Mouse (Mus musculus): Measurements from ENCODE around the gene Eif1ad. TPM values are rescaled to one million over a fixed set of nuclear protein-coding genes. Genes with fewer than 3 reads are reported as not detected.
"Not testable (repeated sequence)": the region's sequence is repeated elsewhere in the genome, so short reads cannot be mapped to it uniquely, and the experiment has no call there.

Gene Eif1ad
- polyA plus RNA-seq, 2 experiments, result 22.0 to 22.9 TPM

GRCm38 (mm10) chr19:5392892-5393291 is 26.4 kb downstream of the Eif1ad start:
- Histone ChIP-seq H3K4me3 (ENCODE audit: insufficient read depth in 1 of 2, low read depth in 2 of 2, low read length in 2 of 2) (no peak overlapping the region), H3K4me1 (replicated peaks; ENCODE audit: control insufficient read depth in 2 of 2, insufficient read depth in 2 of 2, low read length in 1 of 2) (peaks cover 12 to 14% of the 10 kb centered on the region in 2 experiments), H3K36me3 (replicated peaks; ENCODE audit: control insufficient read depth, insufficient read depth, low read depth) (no peaks in the 10 kb centered on the region), H3K4me2 (ENCODE audit: low read depth) (no peak overlapping the region), H3K9ac (replicated peaks) (no peak overlapping the region), H3K27me3 (ENCODE audit: control insufficient read depth, insufficient read depth, low read length) (no peaks in the 10 kb centered on the region), H3K9me3 (ENCODE audit: control insufficient read depth, low read length) (no peaks in the 10 kb centered on the region), H3K27ac (no peak overlapping the region)
- no peak for TF ChIP-seq CTCF (IDR thresholded peaks at IDR 0.05; ENCODE audit: low read depth)
- TF ChIP-seq EP300 (IDR thresholded peaks at IDR 0.05; ENCODE audit: low read depth), result no peak
- DNase-seq (ENCODE audit: low read depth in 3 of 3, low spot score in 3 of 3) (no peak), ATAC-seq (ENCODE audit: insufficient read depth) (no peak)
- WGBS (ENCODE audit: insufficient replicate concordance), result 58% methylated on average over 4 of the region's 4 CpGs

DNA sequence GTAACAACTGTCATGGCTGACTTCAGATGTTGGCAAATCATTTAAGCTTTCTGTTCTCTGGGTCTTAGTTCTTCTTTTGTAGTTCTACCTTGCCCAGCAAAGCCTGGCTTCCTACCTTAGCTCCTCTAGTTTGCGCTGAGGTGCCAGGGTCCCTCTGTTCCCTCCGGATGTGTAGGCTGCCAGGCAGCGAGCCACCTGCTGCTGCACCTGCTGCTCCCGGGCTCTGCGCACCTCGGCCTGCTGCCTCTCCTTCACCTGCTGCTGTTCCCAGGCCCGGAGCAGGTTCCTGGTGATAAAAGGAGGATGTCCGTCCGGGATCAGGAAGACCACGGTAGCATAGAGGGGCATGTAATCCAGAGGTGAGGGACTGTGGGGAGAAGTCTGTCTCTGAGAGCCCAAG is 27.6 kb downstream of the Eif1ad start:
- 64% methylated on average over 10 of the region's 10 CpGs for WGBS (ENCODE audit: insufficient replicate concordance)
- Histone ChIP-seq H3K27me3 (ENCODE audit: control insufficient read depth, insufficient read depth, low read length) (no peaks in the 10 kb centered on the region), H3K27ac (no peak overlapping the region), H3K4me1 (replicated peaks; ENCODE audit: control insufficient read depth in 2 of 2, insufficient read depth in 2 of 2, low read length in 1 of 2) (peaks cover 12% of the 10 kb centered on the region in 2 experiments), H3K9ac (replicated peaks) (no peak overlapping the region), H3K36me3 (replicated peaks; ENCODE audit: control insufficient read depth, insufficient read depth, low read depth) (no peaks in the 10 kb centered on the region), H3K4me2 (ENCODE audit: low read depth) (no peak overlapping the region), H3K4me3 (ENCODE audit: insufficient read depth in 1 of 2, low read depth in 2 of 2, low read length in 2 of 2) (no peak overlapping the region), H3K9me3 (ENCODE audit: control insufficient read depth, low read length) (no peaks in the 10 kb centered on the region)
- DNase-seq (ENCODE audit: low read depth in 3 of 3, low spot score in 3 of 3) (no peak), ATAC-seq (ENCODE audit: insufficient read depth) (no peak)
- TF ChIP-seq EP300 (IDR thresholded peaks at IDR 0.05; ENCODE audit: low read depth), result no peak
- TF ChIP-seq CTCF (IDR thresholded peaks at IDR 0.05; ENCODE audit: low read depth), result no peak

- DNase-seq (ENCODE audit: low read depth in 3 of 3, low spot score in 3 of 3) (no peak), ATAC-seq (ENCODE audit: insufficient read depth) (no peak)
- Histone ChIP-seq H3K27me3 (ENCODE audit: control insufficient read depth, insufficient read depth, low read length) (no peaks in the 10 kb centered on the region), H3K9me3 (ENCODE audit: control insufficient read depth, low read length) (no peaks in the 10 kb centered on the region), H3K27ac (no peak overlapping the region), H3K4me3 (ENCODE audit: insufficient read depth in 1 of 2, low read depth in 2 of 2, low read length in 2 of 2) (no peak overlapping the region), H3K4me2 (ENCODE audit: low read depth) (no peak overlapping the region), H3K4me1 (replicated peaks; ENCODE audit: control insufficient read depth in 2 of 2, insufficient read depth in 2 of 2, low read length in 1 of 2) (peaks cover 0 to under 1% of the 10 kb centered on the region in 2 experiments; a peak in 3 of 4 replicates), H3K9ac (replicated peaks) (no peak overlapping the region), H3K36me3 (replicated peaks; ENCODE audit: control insufficient read depth, insufficient read depth, low read depth) (no peaks in the 10 kb centered on the region)
- no peak for TF ChIP-seq EP300 (IDR thresholded peaks at IDR 0.05; ENCODE audit: low read depth)
- no peak for TF ChIP-seq CTCF (IDR thresholded peaks at IDR 0.05; ENCODE audit: low read depth)
- WGBS (ENCODE audit: insufficient replicate concordance), result 64% methylated on average over 4 of the region's 4 CpGs
These were observed 28.8 kb downstream of the Eif1ad start for GRCm38 (mm10) chr19:5395371-5395770.

GRCm38 (mm10) chr19:5401073-5401472 is 34.5 kb downstream of the Eif1ad start:
- H3K4me3 ChIP-seq (ENCODE audit: insufficient read depth in 1 of 2, low read depth in 2 of 2, low read length in 2 of 2); H3K27ac ChIP-seq; H3K4me2 ChIP-seq (ENCODE audit: low read depth); H3K4me1 ChIP-seq (replicated peaks; ENCODE audit: control insufficient read depth in 2 of 2, insufficient read depth in 2 of 2, low read length in 1 of 2); H3K9me3 ChIP-seq (ENCODE audit: control insufficient read depth, low read length); ATAC-seq (ENCODE audit: insufficient read depth); H3K9ac ChIP-seq (replicated peaks); DNase-seq (ENCODE audit: low read depth in 3 of 3, low spot score in 3 of 3); H3K27me3 ChIP-seq (ENCODE audit: control insufficient read depth, insufficient read depth, low read length); H3K36me3 ChIP-seq (replicated peaks; ENCODE audit: control insufficient read depth, insufficient read depth, low read depth): not testable (repeated sequence)
- 56% methylated on average over 4 of the region's 4 CpGs for WGBS (ENCODE audit: insufficient replicate concordance)

DNA sequence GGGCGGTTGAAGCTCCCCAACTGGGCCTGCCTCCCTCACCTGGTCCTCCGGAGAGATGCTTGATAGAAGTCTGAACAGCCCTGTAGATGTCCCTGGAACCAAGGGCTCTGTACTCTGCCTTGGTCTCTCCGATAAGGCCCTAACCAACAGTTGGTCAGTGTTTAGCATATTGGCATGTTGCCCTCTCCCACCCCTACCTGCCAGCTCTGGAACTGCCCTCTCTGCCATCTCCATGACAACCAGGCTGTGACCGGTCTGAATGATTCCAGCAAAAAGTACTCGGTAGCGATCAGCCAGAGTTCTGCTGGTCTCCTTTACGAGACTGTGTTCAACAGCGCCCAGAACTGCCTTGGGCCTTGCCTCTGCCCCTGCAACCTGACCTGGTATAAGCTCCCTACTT is 35.8 kb downstream of the Eif1ad start, which contains the start of gene Tsga10ip:
TSS of gene Tsga10ip (minus strand) at position 234 of the 400 bp plus-strand sequence.
- DNase-seq (ENCODE audit: low read depth in 3 of 3, low spot score in 3 of 3), result no peak
- Histone ChIP-seq H3K4me1 (replicated peaks; ENCODE audit: control insufficient read depth in 2 of 2, insufficient read depth in 2 of 2, low read length in 1 of 2) (peaks cover 0 to 5% of the 10 kb centered on the region in 2 experiments; a peak in 2 of 4 replicates), H3K4me3 (ENCODE audit: insufficient read depth in 1 of 2, low read depth in 2 of 2, low read length in 2 of 2) (no peak within 1 kb of the TSS), H3K9ac (replicated peaks) (no peak within 1 kb of the TSS), H3K9me3 (ENCODE audit: control insufficient read depth, low read length) (no peaks in the 10 kb centered on the region), H3K4me2 (ENCODE audit: low read depth) (no peak within 1 kb of the TSS), H3K27me3 (ENCODE audit: control insufficient read depth, insufficient read depth, low read length) (no peaks in the 10 kb centered on the region), H3K27ac (no peak within 1 kb of the TSS), H3K36me3 (replicated peaks; ENCODE audit: control insufficient read depth, insufficient read depth, low read depth) (no peaks in the 10 kb centered on the region)
- 72% methylated on average over 8 of the region's 8 CpGs for WGBS (ENCODE audit: insufficient replicate concordance)
- no peak for ATAC-seq (ENCODE audit: insufficient read depth)
- TF ChIP-seq EP300 (IDR thresholded peaks at IDR 0.05; ENCODE audit: low read depth) (no peak), CTCF (IDR thresholded peaks at IDR 0.05; ENCODE audit: low read depth) (no peak)

Measured in liver, embryonic 14.5 days (tissue).